Mouse (Mus musculus) 416B (cell line): ENCODE data around the gene Auts2.

ENCODE experiments used
- DNase-seq: peaks from one replicate; pipeline ENCODE4 v3.0.0; 2011; ENCODE audit warnings: low read depth

Auts2 gene

DNA sequence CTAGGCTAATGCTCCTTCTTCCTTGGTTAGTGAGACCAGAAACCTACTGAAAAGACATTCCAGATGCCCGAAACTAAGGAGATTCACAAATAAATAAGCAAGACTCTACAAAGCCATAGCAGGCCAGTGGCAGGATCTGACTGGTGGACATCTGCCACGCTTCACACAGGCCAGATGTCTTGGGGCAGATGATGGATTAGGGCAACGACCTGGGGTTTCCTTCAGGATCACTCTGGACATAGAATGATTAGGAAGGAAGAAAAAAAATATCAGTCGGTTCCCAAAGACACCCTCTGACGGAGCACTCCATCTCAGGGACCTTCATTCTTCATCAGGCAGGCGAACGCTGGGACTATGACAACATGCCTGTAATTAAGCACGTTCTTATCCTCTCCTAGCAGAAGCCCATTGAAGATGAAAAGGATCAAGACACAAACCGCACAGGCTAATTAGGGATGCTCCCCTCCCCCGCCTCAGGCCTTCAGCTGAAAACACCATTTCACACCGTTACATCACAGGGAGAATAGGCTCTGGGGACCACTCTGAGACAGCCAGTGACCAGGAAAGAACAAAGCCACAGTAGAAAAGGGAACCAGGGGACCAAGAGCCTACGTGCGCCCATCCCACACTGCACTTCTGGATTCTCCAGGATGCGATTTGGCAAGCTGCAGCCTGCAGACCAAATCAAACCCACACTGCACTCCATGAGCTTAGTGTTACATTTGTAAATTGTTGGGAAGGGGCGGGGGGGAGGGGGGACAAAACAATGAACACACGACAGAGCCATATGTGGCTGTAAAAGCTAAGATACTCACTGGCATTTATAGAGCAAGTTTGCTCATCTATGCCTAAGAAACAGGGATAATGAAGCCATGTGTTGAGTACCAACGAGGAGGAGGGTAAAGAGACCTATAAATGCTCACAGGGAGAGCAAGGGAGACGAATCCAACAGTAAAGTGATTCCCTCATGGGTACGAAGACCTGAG, 710.0 kb downstream of the Auts2 start:
- DNase-seq = no peak

DNA sequence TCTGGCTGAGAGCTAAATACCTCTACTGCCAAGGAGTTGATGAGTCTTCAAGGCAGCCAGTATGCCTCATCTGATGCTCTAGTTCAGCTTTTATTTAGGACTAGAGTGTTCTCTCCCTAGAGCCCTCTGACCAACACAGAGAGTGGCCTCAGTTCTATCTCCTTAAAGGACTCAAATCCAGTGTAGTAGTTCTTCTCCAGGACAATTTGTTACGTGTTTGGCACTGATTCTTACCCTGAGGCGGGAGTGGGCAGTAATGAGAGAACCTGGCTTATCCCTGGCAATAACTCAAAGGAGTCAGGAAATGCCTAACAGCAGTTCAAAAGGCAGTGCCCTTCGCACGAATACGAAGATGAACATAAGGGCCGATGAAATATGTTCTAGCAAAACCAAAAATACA, 713.0 kb downstream of the Auts2 start:
- no peak for DNase-seq

DNA sequence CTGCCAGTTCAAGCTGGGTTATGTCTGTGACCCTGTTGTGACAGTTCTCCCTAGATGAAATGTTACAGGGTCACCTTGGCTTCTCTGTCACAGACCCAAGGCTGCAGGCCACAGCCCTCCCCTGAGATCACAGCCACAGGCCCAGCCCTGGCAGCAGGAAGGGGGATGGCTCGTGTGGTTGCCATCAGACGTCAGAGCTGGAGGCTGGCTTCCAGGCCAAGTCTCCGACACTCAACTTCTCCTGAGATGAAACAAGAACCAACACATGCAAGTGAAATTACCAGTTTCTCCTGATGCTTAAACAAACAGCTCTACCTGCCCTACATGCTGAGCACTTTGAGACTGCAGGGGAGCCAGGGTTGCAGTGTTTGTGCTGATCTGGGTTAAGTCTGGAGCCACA, 713.9 kb downstream of the Auts2 start:
- no peak for DNase-seq

GRCm38 (mm10) chr5:131828607-131829006, 714.5 kb downstream of the Auts2 start:
- DNase-seq = no peak

GRCm38 (mm10) chr5:131826362-131827261, 716.5 kb downstream of the Auts2 start:
- no peak for DNase-seq

- DNase-seq = no peak
Measured at GRCm38 (mm10) chr5:131825421-131825820, 717.7 kb downstream of the Auts2 start.

DNA sequence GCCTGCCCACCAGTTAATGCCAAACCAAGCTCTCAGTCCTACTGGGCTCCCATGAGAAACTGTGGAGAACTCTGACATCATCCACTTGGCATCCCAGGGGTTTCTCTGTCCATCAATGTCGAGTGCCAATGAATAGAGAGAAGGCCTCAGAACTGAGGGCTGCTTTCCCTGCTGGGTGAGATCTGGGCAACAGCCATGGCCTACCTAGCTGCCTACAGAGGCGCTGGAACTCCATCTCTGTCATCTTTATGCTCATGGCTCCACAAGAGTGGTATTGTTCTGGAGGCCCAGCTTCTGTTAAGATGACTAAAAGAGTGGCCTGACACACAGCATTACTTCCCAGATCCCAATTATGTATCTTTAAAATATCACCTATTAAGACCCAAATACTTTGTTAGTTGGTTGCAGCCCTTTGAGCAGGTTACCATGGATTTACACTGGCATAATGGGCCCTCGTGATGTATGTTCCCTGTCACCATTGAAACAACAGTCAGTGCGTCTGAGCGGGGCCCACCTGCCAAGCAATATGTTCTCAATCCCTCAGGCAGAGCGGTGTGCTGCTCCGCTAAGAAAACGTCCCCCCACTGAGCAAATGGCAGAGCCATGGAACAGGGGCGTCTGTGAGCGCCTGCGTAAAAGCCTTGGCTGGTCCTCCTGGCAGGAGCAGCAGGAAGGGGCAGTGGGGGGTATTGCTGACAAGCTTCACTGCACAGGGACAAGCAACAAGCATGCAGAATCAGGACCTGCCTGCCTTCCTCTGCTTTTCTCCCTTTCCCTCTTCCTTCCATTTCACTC, 718.8 kb downstream of the Auts2 start:
- DNase-seq = no peak

DNA sequence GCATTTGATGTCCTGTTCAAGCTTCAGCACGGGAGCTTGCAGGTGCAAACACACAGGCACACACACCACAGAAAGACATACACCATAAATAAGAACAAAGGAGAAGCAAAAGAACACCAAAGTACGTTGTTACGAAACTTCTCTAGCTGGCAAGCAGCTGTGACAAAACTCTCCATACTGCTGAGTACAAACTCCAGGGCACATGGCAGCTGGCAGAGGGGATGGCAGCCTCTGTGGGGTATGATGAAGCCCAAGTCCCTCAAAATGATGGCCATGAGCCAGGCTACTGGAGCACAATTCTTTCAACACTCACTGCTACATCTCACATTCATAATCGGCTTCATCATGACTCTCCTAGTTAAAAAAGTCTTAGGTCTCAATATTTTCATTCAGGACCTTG, 721.7 kb downstream of the Auts2 start:
- DNase-seq = no peak

GRCm38 (mm10) chr5:131819251-131819691, 723.9 kb downstream of the Auts2 start:
- DNase-seq = no peak

GRCm38 (mm10) chr5:131815498-131815897, 727.6 kb downstream of the Auts2 start:
- DNase-seq = no peak

- no peak for DNase-seq
Measured at GRCm38 (mm10) chr5:131814503-131815003, 728.6 kb downstream of the Auts2 start.

DNA sequence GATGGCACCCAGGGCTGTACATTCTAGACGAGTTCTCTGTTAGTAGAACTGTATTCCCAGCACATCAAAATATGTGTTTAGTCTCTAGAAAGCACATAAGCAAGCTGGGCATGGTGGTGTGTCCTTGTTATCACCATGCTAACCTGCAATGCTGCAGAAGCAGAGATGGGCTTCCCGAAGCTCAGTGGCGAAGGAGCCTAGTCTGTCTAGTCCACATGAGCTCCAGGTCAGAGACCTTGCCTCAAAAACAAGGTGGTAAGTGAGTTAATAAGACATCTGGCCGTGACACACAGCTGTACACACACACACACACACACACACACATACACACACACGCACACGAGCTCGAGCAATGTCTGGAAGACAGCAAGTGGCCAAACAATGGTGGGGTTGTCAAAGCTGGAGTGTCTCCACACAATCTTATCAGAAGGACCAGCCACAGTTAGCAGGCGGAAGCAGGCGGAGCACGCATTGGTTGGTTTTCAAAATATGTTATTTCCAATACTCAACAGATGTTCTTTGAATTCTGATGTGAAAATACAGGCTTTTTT, 729.1 kb downstream of the Auts2 start:
- no peak for DNase-seq

DNA sequence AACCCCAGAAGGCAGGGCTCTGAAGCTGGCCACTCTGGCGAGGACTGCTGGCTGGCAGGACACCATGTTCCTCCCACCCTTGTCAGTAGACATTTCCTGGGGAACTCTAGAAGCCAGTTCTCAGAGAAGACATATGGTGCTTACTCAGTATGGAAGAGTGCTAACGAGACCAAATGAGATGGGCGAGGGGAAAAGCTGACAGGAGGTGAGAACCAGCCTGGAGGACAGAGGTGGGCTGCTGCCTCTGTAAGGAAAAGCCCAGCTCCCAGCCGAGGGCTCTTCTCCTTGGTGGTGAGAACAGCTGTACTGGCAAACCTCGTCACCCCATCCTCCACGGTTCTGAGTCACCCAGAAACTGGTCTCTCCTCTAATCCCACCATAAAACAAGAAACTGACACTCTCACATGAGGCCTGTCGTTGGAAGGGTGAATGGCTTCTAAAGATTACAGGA, 729.8 kb downstream of the Auts2 start:
- DNase-seq = no peak

DNA sequence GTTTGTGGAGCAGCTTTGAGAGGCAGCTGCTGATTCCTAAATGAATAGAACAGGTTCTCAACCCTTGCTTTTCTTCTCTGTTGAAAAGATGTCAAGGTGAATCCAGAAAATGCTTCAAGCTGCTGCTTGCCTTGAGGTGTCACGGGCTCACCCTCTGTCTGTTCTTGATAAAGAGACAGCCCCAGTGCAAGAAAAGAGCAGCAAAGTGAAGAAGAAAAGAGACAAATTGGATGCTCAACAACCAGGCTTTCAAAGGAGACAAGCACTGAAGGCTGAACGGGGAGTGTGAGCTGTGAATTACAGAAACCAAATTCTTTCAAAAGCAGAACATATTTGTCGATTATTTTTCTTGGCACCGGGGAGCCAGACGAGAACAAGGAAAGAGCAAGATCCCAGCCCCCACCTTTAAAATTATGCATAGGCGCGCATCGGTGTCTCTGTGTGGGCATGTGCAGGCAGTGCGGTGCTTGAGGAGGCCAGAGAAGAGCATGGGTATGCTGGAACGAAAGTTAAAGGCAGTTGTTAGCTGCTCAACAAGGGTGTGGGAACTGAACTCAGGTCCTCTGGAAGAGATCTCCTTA, 730.6 kb downstream of the Auts2 start:
- DNase-seq = no peak

DNA sequence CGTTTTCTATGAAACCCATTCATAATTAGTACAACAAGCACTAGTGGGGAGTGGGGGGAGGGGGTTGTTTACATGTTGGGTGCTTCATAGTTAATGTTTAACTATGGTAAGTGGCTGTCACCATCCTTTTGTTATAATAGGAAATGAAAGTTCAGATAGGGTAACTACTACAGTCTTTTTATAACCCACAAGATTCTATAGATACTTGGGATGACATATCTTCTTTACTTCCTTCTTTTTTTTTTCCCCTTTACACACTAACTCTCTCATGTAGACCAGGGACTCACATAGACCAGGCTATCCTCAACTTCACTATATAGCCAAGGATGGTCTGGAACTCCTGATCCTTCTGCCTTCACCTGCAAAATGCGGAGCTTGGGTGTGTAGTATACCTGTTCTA, 736.8 kb downstream of the Auts2 start:
- no peak for DNase-seq

DNA sequence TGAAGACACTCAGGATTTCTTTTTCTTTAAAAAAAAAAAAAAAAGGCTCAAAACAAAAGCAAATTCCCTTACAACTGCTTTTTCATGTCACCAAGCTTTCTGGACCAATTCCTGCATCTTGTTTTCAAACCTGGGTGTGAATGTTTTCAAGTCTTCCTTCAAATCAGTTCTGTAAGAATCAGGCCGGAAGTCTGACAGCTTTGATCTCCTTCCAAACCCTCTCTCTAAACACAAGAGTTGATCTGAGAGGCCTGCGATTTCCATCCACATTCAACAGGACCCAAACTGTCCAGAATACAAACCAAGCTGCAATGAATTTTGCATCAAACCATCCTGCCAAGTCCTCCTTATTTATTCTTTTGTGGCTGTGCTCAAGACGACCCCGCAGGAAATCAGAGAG, 737.9 kb downstream of the Auts2 start:
- DNase-seq = no peak

DNA sequence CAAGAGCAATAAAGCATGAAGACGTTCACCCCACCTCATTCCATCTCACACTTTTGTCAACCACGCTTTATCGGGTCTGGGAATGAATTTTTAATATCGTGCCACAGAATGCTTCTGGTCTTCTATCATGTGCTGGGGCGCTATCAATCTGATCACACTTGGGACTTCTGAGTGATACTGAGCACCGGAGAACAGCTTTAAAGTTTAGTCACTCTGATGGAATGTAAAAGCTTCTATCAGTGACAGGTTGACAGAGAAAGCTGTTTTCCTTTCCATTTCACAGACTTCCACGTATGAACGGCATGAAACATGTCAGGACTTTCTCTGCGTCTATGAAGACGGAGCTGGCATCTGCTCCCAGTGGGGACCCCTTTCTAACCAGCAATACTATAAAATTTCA, 739.5 kb downstream of the Auts2 start:
- DNase-seq = no peak

- DNase-seq = no peak
Measured at GRCm38 (mm10) chr5:131802340-131803036, 740.7 kb downstream of the Auts2 start.

DNA sequence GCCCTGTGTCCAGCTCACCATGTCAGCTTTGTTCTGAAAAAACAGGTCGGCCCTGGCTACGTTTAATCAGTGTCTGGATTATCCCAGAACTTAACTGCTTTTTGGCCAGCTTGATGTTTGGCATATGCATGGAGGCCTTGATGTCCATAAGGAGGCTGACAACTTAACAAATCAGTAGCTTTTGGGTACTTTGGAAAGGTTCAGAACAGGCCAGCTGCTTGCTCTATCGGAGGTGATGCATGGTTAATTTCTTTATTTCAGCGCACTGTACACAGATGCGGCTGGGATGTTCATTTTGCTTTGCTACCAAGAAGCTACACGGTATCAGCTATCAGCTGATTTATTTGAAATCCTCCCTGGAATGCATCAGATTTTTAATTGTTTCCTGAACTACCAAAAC, 741.2 kb downstream of the Auts2 start:
- DNase-seq = no peak

GRCm38 (mm10) chr5:131798373-131798772, 744.8 kb downstream of the Auts2 start:
- no peak for DNase-seq
